Mouse (Mus musculus) urinary bladder, postnatal 14 days (tissue): ENCODE measurements at regions not wholly inside any gene's neighbourhood (a gene's known extent, or its start where the extent isn't known, plus 50 kb on each side); places are given as distances from the start of the nearest gene placed in this dataset.
"Not testable (repeated sequence)": the region's sequence is repeated elsewhere in the genome, so short reads cannot be mapped to it uniquely, and the experiment has no call there.

Source experiments
- DNase-seq: peaks from one replicate; pipeline ENCODE4 v3.0.0; 2021; ENCODE audit warnings: low spot score

DNA sequence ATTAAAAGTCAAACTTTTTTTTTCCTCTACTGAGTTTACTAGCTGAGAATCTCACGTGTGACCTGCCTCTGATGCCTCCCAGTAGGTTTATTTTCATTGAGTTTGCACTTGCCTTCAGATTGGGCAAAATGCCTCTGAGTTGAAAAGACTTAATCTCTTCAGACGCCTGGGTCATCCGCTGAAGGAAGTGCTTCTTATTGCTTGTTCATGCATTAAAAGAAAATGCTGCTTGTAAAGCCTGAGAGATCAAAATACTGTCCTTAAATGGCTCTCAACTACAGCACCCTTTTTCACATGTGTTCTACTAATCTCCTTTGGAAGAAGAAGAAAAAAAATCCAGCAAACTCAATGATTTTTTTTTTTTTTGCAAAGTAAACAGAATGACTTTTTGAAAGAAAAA, 351.5 kb downstream of the Kcnh5 start:
- no peak for DNase-seq

DNA sequence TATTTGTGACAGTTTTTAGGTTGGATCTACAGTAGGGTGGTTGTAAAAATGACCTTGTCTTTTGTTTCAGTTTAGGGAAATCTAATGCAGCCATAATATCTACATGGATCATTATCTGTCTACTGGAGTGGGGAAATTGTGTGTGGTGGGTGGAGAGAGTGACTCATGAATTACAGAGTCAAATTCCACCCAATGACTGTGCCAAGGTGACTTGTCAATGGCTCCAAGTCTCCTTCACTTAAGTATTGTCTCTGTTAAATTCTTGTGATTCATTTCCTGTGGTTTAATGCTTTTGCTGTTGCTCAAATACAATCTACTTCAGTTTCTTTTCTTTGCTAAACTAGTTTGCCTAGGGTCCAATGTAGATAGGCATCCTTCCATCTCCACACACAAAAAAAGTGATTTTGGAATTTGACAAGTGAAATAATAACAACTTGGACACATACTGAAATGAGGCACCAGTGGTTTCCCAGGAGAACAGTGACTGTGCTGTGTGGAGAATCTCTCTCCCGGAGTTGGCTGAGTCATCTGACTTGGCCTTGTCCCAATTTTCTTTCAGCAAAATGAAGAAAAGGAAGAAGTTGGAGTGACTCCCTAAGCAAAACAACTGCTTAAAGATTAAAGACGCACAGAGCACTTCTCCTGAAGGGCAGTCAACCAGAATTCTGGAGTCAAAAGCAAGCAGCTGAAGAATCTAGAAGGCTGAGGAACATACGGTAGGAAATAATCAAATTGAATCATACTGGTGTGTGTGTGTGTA, 352.2 kb downstream of the Kcnh5 start:
- peak; percentile 48 for DNase-seq

DNA sequence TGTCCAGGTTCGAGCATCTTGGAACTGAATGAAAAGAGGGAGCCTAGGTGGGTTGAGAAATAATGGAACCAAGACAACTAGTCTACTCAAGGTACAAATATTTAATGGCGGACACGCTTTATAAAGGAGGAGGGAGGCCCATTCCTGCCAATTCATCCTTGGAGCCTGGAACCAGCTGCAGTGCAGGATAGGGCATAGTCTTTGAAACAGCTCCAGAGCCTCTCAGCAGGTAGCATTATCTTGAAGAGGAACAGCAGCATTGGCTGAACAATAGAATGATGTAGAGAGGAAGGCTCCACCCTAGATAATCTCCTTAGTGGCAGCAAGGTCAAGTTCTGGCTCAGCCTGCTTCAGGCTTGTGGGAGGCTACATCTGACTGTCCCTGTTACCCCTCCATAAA, 361.0 kb downstream of the Kcnh5 start:
- DNase-seq: not testable (repeated sequence)

DNA sequence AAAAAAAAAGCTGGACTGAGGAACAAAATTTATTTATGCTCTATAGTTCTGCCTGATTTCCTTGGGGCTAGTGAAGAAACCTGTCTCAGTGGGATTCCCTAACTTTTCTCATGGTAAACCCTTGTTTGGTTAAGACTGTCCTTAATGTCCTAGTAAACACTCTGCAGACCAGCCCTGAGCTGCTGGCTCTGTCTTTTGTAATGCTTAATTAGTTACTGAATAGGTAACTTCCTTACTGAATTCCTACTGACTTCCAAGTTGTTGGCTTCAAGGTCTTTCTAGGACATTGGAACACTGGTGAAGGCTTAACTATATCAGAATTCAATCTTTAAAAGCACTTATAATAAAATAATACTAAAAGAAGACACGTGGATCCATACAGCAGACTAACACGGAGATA, 368.6 kb downstream of the Kcnh5 start:
- not testable (repeated sequence) for DNase-seq

DNA sequence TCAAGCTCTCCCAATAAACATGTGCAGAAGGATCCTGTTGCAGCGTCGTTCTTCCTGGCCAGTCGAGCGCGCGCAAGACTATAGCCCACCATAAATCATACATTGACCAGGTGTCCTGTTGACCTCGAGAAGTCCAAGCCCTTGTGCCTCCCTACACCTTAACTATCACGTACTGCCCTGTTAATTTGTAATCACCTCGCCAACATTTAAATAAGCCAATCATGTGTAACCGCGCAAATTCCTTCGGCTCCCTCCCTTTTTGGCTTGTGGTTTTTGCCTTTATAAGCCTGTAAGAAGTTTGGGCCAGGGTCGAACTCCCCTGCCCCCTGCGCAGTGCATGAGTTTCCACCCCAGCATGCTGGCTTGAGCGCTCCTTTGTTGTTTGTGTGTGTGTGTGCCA, 369.2 kb downstream of the Kcnh5 start:
- not testable (repeated sequence) for DNase-seq

DNA sequence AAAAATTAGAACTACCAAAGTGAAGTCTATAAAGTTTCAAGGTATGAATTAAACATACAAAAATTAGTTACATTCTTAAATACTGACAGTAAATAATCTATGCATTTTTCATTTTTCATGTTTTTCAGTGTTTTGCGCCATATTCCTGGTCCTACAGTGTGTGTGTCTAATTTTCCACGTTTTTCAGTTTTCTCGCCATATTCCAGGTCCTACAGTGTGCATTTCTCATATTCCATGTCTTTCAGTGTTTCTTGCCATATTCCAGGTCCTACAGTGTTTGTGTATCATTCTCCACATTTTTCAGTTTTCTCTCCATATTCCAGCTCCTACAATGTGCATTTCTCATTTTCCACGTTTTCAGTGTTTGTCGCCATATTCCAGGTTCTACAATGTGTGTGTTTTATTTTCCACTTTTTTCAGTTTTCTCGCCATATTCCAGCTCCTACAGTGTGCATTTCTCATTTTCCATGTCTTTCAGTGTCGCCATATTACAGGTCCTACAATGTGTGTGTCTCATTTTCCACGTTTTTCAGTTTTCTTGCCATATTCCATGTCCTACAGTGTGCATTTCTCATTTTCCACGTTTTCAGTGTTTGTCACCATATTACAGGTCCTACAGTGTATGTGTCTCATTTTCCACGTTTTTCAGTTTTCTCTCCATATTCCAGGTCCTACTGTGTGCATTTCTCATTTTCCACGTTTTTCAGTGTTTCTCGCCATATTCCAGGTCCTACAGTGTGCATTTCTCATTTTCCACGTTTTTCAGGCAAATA, 373.2 kb downstream of the Kcnh5 start:
- DNase-seq: no peak

DNA sequence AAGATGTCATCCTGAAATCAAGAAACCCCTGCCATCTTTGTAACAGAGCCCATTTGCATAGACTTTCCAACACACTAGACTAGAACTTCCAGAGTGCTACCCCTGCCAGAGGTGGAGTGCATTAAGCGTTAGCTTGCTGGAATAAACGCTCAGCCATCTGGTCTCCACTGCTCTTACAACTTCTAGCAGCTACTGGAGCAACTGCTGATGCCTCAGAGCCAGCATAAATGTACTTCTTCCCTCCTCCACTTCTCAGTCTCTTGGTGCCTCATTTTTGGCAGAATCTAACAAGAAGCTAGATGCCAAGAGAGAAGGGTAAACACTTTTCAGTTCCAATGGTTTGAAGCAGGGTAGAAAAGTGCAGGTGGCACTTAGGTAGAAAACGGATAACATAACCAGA, 385.1 kb downstream of the Kcnh5 start:
- DNase-seq: no peak

DNA sequence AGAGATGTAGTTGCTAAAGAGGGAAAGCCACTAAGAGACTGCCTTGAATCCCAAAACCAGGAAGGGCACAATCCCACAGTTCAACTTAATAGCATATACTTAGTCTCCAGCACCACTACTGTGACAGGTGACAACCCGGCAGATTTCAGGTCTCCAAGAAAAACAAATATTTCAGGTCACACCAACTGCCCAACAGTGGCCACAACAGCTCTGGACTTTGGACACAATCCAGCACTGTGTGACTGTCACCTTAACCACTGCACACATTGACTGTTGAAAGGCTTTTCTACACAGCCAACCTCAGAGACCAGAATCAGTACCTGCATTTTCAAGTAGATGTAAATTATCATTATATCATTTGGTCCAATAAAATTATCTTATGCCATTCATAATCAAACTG, 414.8 kb downstream of the Kcnh5 start:
- DNase-seq: no peak

DNA sequence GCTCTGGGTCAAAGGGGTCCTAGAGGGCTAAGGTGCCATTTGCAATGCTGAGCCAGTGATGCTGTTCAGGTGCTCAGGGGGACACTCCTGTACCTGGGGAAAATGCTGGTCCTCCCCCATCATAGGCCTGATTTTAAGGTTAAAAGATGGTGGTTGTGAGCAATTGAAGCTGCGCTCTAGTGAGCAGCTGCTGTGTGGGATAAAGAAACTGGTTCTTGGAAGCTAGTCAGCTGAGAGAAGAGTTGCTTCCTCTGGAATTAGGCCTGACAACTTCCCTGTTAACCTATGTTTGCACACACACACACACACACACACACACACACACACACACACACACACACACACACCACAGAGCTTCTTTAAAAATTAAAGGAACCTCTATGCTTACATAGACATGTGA, 428.9 kb upstream of the Gm11042 start:
- DNase-seq: no peak

DNA sequence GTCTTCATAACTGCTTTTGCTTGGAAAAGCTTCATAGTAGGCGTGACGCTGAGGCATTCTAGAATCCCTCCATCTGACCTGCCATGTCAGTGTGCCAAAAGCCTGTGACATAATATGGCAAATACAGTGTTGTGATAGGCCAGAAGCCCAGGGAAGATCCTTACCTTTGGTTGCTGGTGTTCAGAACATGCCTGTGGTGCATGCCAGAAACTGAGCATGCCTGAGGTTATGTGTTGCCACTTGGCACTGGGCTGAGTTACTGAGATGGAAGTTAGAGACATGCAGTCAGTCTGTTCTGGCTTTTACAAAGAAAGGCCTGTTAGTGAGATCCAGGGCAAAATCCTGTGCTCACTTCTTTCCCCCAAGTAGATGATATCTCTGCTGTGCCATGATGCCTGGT, 412.7 kb upstream of the Gm11042 start:
- DNase-seq: no peak

DNA sequence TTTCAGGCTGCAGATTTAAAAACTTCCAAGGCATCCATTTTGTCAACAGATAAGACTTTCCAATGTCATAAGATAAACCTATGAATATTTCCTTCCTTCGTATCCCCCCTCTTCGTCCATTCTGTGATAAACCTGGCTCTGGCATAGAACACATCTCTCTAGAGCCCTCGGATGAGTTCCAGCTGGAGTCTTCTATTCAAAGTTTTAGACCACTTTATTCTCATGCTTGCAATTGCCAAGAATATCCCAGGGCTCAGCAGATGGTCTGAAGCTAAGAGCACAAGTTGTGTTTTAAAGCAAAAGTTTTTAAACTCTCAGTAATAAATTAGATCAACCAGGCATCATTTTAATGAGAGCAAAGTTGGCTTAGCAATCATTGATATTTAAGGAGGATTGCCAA, 363.0 kb upstream of the Gm11042 start:
- no peak for DNase-seq

DNA sequence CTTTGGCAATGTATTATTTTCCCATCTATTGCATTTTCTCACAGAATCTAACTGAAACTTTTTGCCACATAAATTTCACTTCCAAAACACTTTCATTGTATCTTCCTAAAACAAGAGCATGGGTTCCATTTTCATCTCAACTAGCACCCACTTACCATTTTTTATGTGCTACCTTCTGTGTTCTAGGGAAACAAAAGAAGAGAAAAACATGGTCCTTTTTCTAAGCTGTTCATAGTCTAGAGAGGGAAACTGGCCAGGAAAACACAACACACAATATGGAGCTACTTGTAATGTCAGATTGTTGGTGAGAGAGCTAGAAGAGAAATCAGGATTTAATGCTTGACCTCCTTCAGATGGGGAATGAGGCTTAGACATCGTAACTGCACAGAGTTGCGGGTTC, 361.6 kb upstream of the Gm11042 start:
- no peak for DNase-seq

DNA sequence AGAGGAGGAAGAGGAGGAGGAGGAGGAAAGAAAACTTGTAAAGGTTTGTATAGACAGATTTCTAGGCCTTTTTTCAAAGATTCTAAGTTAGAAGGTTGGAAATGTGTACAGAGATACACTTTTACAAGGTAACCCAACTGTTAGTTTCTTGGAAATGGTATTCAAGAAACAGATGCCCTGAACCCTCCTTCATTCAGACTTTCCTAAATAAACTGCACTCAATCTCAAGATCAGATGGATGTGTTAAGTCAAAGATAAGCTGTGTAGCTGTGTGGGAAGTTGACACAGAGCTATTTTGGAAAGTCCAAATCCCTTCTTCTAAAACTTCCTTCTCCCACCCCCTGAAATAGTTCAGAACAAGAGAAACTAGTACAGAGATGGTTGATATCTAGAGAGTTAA, 342.2 kb upstream of the Gm11042 start:
- DNase-seq: no peak

DNA sequence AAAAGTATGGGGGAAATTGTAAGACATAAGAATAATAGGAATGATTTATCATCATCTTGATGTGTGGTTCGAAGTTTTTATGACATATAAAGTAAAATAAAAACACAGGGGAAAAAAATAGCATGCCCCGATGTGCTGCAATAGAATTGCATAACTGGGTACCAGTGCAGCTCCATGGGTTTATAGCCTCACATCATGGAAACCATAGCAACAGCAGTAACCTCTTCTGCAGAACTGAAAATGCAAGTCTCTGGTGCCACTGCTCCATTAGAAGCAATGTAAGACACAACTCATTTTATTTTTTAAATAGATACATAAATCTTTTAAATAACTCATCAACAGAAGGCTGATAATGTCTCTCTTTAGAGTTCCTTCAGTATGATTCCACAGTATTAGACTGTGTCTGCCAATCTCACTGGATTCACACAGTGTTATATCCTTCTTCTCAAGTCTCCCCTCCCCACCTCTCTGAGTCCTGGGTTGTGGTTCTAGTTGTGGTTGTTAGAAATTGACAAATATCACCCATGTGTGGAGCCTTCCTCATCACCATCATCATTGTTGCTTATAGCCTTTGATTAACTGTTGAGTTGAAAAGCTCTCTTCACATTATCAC, 340.9 kb upstream of the Gm11042 start:
- DNase-seq: no peak

DNA sequence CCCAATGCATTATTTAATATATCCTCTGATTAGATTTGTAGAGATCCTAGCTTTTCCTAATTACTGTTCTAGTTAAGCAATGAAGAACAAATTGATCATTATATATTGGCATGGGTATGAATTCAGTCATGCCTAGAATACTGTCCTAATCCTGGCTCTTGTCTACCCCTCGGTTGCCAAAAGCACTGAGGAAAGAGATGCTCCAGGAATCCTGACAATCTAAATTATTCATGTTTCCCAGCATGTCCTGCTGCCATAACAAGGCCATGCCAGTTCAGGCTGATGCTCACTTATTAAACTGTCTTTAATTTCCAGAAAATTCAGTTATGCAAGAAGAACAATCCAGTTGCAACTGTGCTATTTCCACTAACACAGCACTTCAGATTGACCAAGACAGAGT, 335.1 kb upstream of the Gm11042 start:
- DNase-seq: no peak

DNA sequence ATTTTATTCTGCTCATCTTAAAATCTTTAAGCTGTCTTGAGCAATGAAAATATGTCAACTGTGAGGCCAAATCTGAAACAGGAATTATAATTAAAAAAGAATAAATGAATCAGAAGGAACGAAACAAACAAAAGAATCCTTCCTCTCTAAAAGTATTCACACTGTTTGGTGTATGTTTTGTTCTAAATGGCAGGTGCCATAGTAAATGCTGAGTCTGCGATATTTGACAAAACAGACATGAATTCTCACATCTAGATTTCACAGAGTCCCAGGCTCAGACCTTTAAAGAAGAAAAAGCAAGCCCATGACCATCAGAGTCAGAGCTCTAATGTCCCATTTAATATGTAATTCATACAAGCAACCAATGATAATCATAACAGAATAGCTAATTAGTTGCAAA, 316.6 kb upstream of the Gm11042 start:
- DNase-seq: no peak

DNA sequence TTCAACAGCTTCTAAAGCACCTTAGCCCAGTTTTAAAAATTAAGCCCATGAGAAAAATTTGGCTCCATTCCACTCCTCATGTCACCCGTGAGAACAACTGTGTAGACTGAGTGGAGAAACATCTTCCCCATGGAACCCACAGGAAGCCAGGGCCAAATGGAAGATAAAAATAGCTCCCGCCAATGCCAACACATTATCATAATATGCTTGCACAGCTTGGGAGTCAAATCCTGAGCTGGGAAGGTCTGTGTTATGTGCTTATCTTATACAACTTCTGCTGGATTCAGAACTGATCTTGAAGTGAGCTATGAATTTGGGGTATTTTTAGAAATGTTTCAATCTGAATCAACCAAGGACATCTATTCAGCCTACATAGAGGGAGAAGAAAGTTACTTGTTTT, 279.0 kb upstream of the Gm11042 start:
- DNase-seq: no peak

DNA sequence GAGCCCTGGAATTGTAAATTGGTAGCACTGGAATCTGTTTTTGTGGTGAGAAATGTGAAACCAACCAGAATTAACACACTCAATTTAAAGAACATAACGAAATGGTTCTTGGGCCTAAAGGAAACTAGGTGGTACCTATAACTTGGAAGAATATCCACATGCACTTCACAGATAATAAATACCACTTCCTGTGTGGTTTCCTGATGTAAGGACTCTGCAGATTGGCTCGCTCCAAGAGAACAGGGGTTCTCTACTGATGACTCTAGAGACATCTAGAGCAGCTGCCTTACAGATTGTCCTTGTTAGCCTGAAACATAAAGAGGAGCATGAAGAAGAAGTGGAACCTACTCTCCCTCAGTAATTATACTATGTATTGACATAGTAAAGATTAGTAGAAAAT, 238.4 kb upstream of the Gm11042 start:
- no peak for DNase-seq

DNA sequence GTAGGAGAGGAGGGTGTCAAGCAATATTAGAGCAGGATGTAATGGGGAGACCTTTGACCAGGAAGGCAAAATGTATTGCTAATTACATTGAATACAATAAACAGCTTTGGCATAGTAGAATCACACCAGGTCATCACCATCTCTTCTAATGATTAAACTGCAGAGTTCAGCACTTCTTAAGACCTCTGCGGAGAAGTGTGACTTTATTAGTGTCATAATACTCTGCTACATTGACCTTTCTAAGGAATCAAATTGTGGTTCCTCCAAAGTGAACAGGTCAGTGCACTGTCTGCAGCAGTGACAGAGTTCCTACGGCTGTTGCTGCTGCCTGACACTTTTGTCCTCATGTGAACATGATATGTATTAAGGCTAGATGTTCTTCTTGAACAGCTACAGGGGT, 228.0 kb upstream of the Gm11042 start:
- no peak for DNase-seq

DNA sequence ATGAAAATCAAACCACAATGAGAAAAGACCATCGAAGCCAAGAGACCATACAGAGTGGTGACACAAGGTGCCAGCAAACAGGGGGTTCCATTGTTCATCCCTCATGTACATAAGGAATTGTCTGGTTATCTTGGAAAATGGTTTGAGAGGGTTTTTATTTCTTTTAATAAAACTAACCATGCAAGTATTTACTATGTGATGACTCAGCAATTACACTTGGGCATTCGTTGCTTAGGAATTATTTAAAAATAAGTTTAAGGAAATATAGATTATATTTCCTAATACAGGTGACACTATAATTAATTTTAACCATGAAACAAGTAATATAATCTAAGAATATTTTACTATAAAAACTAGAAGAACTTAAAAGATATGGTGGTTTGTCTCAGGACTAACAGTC, 218.7 kb upstream of the Gm11042 start:
- no peak for DNase-seq

DNA sequence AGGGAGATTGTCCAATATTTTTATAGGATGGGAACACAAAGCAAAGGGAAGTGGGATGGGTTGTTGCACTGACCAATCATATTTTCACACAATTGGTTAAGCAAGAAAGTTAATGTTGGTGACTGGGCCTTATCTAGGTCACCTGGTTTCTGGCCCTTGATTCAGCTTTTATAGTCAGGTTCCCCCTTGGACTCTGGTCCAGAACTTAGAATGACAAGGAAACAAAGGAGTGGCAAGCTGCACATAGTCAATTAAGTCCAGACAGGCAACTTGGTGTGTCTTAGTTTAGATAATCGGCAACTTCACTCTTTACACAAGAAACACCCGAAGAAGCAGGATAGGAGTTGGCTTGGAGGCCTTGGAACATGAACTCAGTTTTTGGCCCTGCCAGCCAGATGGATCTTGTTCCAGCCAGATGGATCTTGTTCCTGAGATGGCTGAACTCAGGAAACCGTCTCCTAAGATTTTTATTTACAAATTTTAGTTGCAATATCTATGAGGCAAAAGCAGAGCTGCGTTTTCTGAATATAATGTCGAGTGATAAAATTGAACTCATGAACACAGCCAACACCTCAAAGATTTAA, 212.9 kb upstream of the Gm11042 start:
- peak; percentile 55 for DNase-seq

DNA sequence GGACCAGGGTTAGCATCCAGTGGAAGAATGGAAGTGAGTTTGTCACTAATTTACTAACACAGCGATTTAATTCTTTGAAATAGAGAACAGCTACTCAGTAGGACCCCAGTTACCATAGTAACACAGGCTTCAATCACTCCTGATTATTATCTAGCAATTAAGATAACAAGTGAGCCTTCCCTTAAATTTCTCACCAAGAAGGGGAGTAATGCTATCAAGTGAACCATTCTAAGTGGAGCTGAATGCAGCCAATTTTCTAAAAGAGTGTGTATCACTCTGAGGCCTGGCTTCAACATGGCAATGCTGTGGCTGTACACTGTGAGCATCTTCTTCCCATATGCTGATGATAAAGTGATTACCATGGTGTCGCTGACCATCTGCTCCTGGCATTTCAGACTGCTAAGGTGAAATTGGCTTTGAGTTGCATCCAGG, 211.0 kb upstream of the Gm11042 start:
- DNase-seq: no peak

DNA sequence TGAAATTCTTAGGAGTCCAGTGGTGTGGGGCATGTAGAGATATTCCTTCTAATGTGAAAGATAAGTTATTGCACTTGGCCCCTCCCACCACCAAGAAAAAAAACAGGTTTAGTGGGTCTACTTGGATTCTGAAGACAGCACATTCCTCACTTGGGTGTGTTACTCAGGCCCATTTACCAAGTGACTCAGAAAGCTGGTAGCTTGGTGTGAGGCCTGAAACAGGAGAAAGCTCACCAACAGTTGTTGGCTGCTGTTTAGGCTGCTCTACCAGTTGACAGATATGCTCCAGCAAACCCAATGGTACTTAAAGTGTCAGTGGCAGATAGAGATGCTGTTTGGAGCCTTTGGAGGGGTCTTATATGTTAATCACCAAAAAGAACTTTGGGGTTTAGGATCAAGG, 207.8 kb upstream of the Gm11042 start:
- peak; percentile 34 for DNase-seq
